Mouse (Mus musculus) Patski (cell line): Measurements from ENCODE around the gene Rad52. TPM values are rescaled to one million over a fixed set of nuclear protein-coding genes. Genes with fewer than 3 reads are reported as not detected.
A peak's percentile ranks its signal among the peaks of the same experiment; 100 is the strongest.

ENCODE experiments used
- ATAC-seq: fragments of 100-300 bp; one replicate; pipeline ENCODE4 v1.8.0; 2021
- CTCF ChIA-PET: fragments of 350-600 bp; sonication (Branson Sonifier 250); formaldehyde crosslinking; loops from one replicate; lab custom pipeline; 2022; ENCODE audit warnings: inconsistent platforms; lab: Charles Lee
- POLR2A ChIA-PET: fragments of 350-600 bp; sonication (Branson Sonifier 250); formaldehyde crosslinking; loops from one replicate; lab custom pipeline; 2022; ENCODE audit warnings: antibody characterized with exemption, inconsistent platforms; lab: Charles Lee
- DNase-seq: peaks from one replicate; pipeline ENCODE4 v3.0.0-alpha.2; 2011; ENCODE audit warnings: low read depth, low spot score
- H3K27me3 ChIP-seq: fragments of 371-371 bp; one replicate; pipeline ENCODE4 v1.5.1; 2021
- CTCF ChIP-seq: fragments of 100-300 bp; IDR thresholded peaks from one replicate; pipeline ENCODE4 v1.5.1; 2021
- in situ Hi-C: fragments of 300-500 bp; cut with MboI; formaldehyde crosslinking; loops from 3 replicates; pipeline ENCODE4 v1.11.1; 2018; ENCODE audit warnings: low pct_unique_long_range_greater_than_20kb, mixed read lengths
- polyA plus RNA-seq: library from polyadenylated mRNA; unstranded; gene quantifications from one replicate; pipeline ENCODE4 v1.2.3, GENCODE M21; 2021

The Rad52 gene
- polyA plus RNA-seq, 1 experiment from 2014 or later, result 23.8 TPM

GRCm38 (mm10) chr6:119912046-119912445, 9.5 kb downstream of the Rad52 start:
- no peak for DNase-seq
- ChIA-PET CTCF (no interaction called here), POLR2A (no interaction called here)
- ATAC-seq, result no peak
- no peak for TF ChIP-seq CTCF
- no peaks in the 10 kb centered on the region for H3K27me3 ChIP-seq
- in situ Hi-C loops, result no loop called here

- no peak for TF ChIP-seq CTCF
- no peak for ATAC-seq
- DNase-seq, result no peak
- no peaks in the 10 kb centered on the region for H3K27me3 ChIP-seq
- in situ Hi-C loops, result loop anchor here (5.0 kb wide), 1 partner anchor 123 kb away; no protein-coding TSS in a partner anchor
- ChIA-PET CTCF (interaction anchor here (1.1 kb wide), 1 partner anchor 9 kb away, joined by 4 read pairs; no protein-coding TSS in a partner anchor), POLR2A (no interaction called here)
Measured at GRCm38 (mm10) chr6:119915710-119916109, 13.2 kb downstream of the Rad52 start.

GRCm38 (mm10) chr6:119918561-119919181, 16.2 kb downstream of the Rad52 start:
- CTCF ChIA-PET, result interaction anchor here (1.3 to 1.9 kb wide), 3 partner anchors 9 to 451 kb away, joined by 3 to 6 read pairs (median 4); no protein-coding TSS in a partner anchor
- POLR2A ChIA-PET, result no interaction called here
- DNase-seq (no peak), ATAC-seq (no peak)
- no peaks in the 10 kb centered on the region for H3K27me3 ChIP-seq
- in situ Hi-C loops, result loop anchor here (5.0 kb wide), 1 partner anchor 126 kb away; no protein-coding TSS in a partner anchor
- TF ChIP-seq CTCF, result no peak

- ChIA-PET CTCF (no interaction called here), POLR2A (interaction anchor here (0.6 to 0.7 kb wide), 2 partner anchors 15 to 18 kb away, joined by 3 to 4 read pairs; no protein-coding TSS in a partner anchor)
- no peak for ATAC-seq
- DNase-seq, result no peak
- in situ Hi-C loops, result loop anchor here (5.0 kb wide), 1 partner anchor 435 kb away; no protein-coding TSS in a partner anchor
- TF ChIP-seq CTCF, result no peak
- no peaks in the 10 kb centered on the region for H3K27me3 ChIP-seq
Measured at GRCm38 (mm10) chr6:119922136-119922535, 19.6 kb downstream of the Rad52 start.

- CTCF ChIA-PET, result no interaction called here
Measured at GRCm38 (mm10) chr6:119922544-119922943, 20.0 kb downstream of the Rad52 start.

GRCm38 (mm10) chr6:119924235-119925005, 21.9 kb downstream of the Rad52 start:
- in situ Hi-C loops, result loop anchor here (5.0 kb wide), 1 partner anchor 437 kb away; no protein-coding TSS in a partner anchor
- ChIA-PET POLR2A (interaction anchor here (1.1 kb wide), 1 partner anchor 77 kb away, joined by 3 read pairs; the partner anchor contains the start of gene Erc1), CTCF (interaction anchor here (0.9 to 1.8 kb wide), 6 partner anchors 8 to 457 kb away, joined by 3 to 11 read pairs (median 4); no protein-coding TSS in a partner anchor)
- TF ChIP-seq CTCF, result peak; percentile 73
- H3K27me3 ChIP-seq, result no peaks in the 10 kb centered on the region
- ATAC-seq (no peak), DNase-seq (peak; percentile 12)

More at GRCm38 (mm10) chr6:119922544-119922943, 20.0 kb downstream of the Rad52 start:
- no peak for ATAC-seq
- H3K27me3 ChIP-seq, result no peaks in the 10 kb centered on the region
- TF ChIP-seq CTCF, result no peak
- POLR2A ChIA-PET, result interaction anchor here (0.7 kb wide), 1 partner anchor 15 kb away, joined by 4 read pairs; no protein-coding TSS in a partner anchor
- DNase-seq, result no peak
- in situ Hi-C loops, result loop anchor here (5.0 kb wide), 1 partner anchor 435 kb away; no protein-coding TSS in a partner anchor

Other genes starting within 250 kb of the Rad52 start
- gene Erc1, start 54.5 kb upstream of the Rad52 start, polyA plus RNA-seq, result 23.3 TPM
- gene Wnk1, start 136.0 kb downstream of the Rad52 start, polyA plus RNA-seq, result 251 TPM
- gene Ninj2, start 190.7 kb downstream of the Rad52 start, polyA plus RNA-seq, result 0.31 TPM